Mouse (Mus musculus): ENCODE measurements at regions not wholly inside any gene's neighbourhood (a gene's known extent, or its start where the extent isn't known, plus 50 kb on each side); places are given as distances from the start of the nearest gene placed in this dataset.

DNA sequence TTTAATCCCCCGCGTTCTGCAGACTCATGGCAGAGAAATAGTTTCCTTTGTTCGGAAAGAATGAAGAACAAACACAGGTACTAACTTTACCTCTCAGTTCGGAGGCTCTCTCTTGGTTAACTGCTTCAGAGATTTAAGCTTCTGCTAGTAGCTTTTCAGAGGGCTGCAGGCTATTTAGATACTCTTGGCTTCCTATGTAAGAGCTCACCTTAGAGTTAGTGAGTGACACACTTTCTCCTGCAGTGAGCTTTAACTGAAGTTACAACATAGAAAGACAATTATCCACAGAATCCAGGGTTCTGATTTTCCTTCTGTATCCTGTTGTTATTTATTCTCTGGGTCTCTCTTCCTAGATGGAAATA, 169.2 kb downstream of the Foxa2 start:
- TF ChIP-seq CTCF (IDR thresholded peaks at IDR 0.05; ENCODE audit: low read depth) (no peak), EP300 (IDR thresholded peaks at IDR 0.05; ENCODE audit: low read depth) (no peak)

Data from liver, embryonic 14.5 days (tissue).